Comparison of ENCODE assay signal across 21 mouse cellular contexts in the genomic region with DNA sequence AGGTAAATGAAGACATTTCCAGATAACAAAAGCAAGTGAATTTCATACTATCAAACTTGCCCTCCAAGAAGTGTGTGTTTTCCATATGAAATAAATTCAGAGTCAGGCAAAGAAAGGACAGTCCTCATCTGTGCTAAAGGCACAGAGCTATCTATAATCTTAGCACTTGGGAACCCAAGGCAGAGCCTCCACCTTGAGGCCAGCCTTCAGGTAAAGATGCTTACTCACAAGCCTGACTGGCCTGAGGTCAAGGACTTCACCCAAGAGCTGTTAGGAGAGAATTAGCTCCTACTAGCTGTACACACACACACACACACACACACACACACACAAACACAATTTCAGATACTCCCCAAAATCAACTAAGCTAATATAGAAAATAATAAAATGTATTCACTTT. TPM values are rescaled to one million over a fixed set of nuclear protein-coding genes. Genes with fewer than 3 reads are reported as not detected.
"Had no signal": no experiment of that assay in that cellular context is flagged by ENCODE, and none has a peak within 500 bp of the region (broad histone marks: within the 10 kb centered on the region; RNA-seq: fewer than 3 reads in every experiment).

No protein-coding gene starts in this region.

- DNase-seq: lung, postnatal 10 days; lung, postnatal 4 days; right cerebral cortex, postnatal 14 days; thymus, adult 2 months; thymus, postnatal 25 days; thymus, postnatal 4 days had no signal

- H3K27ac ChIP-seq: midbrain, embryonic 13.5 days; midbrain, embryonic 15.5 days; neural tube, embryonic 12.5 days; stomach, embryonic 15.5 days; stomach, postnatal 0 days had no signal

- H3K36me3 ChIP-seq: midbrain, embryonic 13.5 days; midbrain, embryonic 15.5 days; neural tube, embryonic 12.5 days; stomach, embryonic 15.5 days had no signal

- H3K4me3 ChIP-seq: midbrain, embryonic 13.5 days; midbrain, embryonic 15.5 days; neural tube, embryonic 12.5 days; stomach, embryonic 15.5 days had no signal

- H3K9me3 ChIP-seq: midbrain, embryonic 13.5 days; midbrain, embryonic 15.5 days; neural tube, embryonic 12.5 days; stomach, embryonic 15.5 days had no signal

- H3K27me3 ChIP-seq: midbrain, embryonic 13.5 days; midbrain, embryonic 15.5 days; neural tube, embryonic 12.5 days; stomach, embryonic 15.5 days had no signal

- ATAC-seq: midbrain, embryonic 13.5 days; midbrain, embryonic 15.5 days had no signal

- H3K9ac ChIP-seq: lung, embryonic 14.5 days; midbrain, embryonic 13.5 days; midbrain, embryonic 15.5 days; neural tube, embryonic 12.5 days; stomach, embryonic 15.5 days had no signal

- H3K4me1 ChIP-seq: midbrain, embryonic 13.5 days; midbrain, embryonic 15.5 days; stomach, embryonic 15.5 days had no signal

RNA-seq across cellular contexts. Expression of a gene that starts 36.4 kb away (rescaled TPM):
- total RNA-seq: megakaryocyte, adult 5-6 weeks; midbrain, postnatal 0 days; monocyte, adult 5-6 weeks; neutrophil, adult 5-6 weeks had no signal
- polyA plus RNA-seq: liver, embryonic 16.5 days; lung, embryonic 14.5 days; midbrain, embryonic 11.5 days; midbrain, embryonic 13.5 days; neural tube, embryonic 12.5 days; spleen, adult 2 months; stomach, embryonic 15.5 days; thymus, adult 2 months had no signal

RNA-seq across cellular contexts. Expression of a gene that starts 57.2 kb away (rescaled TPM):
- total RNA-seq: megakaryocyte, adult 5-6 weeks; midbrain, postnatal 0 days; monocyte, adult 5-6 weeks; neutrophil, adult 5-6 weeks had no signal
- polyA plus RNA-seq: spleen, adult 2 months; testis, adult 2 months; thymus, adult 2 months; urinary bladder, adult 2 months had no signal
